ENCODE assay signal across 25 mouse cellular contexts in the genomic region with DNA sequence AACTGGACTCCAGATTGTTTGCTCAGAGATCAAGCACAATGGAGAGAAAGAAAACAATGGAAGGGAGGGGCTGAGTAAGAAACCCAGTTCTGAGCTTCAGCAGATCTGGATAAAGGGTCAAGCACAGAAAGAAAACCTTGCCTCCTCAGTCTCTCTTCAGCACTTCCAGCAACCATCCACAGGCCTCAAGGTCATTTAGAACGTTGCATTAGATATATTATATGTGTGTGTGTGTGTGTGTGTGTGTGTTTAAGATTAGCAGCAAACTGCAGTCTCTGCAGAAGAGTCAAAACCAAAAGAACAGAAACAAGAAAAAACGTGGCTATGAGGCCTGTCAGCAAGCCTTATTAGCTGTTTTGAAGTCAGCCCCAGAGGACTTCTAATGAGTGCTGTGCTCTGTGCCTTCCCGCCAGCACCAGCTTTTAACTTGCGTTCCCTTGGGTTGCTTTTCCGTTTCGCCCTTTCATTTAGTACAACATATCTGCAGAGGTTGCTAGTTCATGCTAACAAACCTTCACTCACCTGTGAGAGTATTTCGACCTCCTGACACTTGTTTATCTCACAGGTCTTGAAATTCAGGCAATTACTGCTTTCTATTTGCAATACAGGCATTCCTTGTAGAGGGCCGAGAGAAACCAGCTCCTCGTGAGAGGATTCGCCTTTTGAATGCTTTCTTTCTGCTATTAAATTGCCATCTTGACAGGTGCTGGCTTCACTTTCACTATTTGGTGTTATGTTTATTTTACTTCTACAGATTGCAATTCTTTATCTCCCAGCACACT.
DNase-seq lines count a peak whose midpoint lies in the region; ATAC-seq lines count a peak whose summit lies in the region.
"Had no signal": no experiment of that assay in that cellular context is flagged by ENCODE, and none has a peak within 500 bp of the region (broad histone marks: within the 10 kb centered on the region; RNA-seq: fewer than 3 reads in every experiment).

No protein-coding gene starts in this region.

- H3K36me3 ChIP-seq in embryonic facial prominence, embryonic 14.5 days (ENCODE audit: control insufficient read depth, insufficient read depth, low read length), result no peaks in the 10 kb centered on the region
- no peaks in the 10 kb centered on the region for H3K36me3 ChIP-seq in embryonic facial prominence, embryonic 10.5 days (replicated peaks)
- H3K36me3 ChIP-seq in midbrain, embryonic 13.5 days, result no peaks in the 10 kb centered on the region
- H3K36me3 ChIP-seq in midbrain, embryonic 10.5 days, result no peaks in the 10 kb centered on the region
- no peaks in the 10 kb centered on the region for H3K36me3 ChIP-seq in midbrain, embryonic 16.5 days (ENCODE audit: control insufficient read depth, insufficient read depth, low read length)
- H3K36me3 ChIP-seq: embryonic facial prominence, embryonic 15.5 days; heart, embryonic 15.5 days; kidney, embryonic 15.5 days; limb, embryonic 12.5 days; neural tube, embryonic 15.5 days had no signal

- no peak overlapping the region for H3K27ac ChIP-seq in embryonic facial prominence, embryonic 14.5 days (replicated peaks; ENCODE audit: low read depth, low read length)
- no peak overlapping the region for H3K27ac ChIP-seq in embryonic facial prominence, embryonic 10.5 days (replicated peaks)
- H3K27ac ChIP-seq in midbrain, embryonic 13.5 days, result peak overlapping the region; percentile 39; the same call in 1 of the 2 replicates
- no peak overlapping the region for H3K27ac ChIP-seq in midbrain, embryonic 10.5 days (replicated peaks)
- peak overlapping the region; percentile 60 for H3K27ac ChIP-seq in midbrain, embryonic 16.5 days (ENCODE audit: low read length)
- H3K27ac ChIP-seq: embryonic facial prominence, embryonic 15.5 days; heart, embryonic 15.5 days; kidney, embryonic 15.5 days; limb, embryonic 12.5 days; macrophage; neural tube, embryonic 15.5 days had no signal

- no peak overlapping the region for H3K9ac ChIP-seq in embryonic facial prominence, embryonic 14.5 days (ENCODE audit: low read depth, low read length)
- H3K9ac ChIP-seq in midbrain, embryonic 13.5 days (replicated peaks), result no peak overlapping the region
- H3K9ac ChIP-seq in midbrain, embryonic 16.5 days (ENCODE audit: low read depth, low read length), result no peak overlapping the region
- H3K9ac ChIP-seq: embryonic facial prominence, embryonic 15.5 days; forebrain, postnatal 0 days; heart, embryonic 15.5 days; kidney, embryonic 15.5 days; limb, embryonic 12.5 days; liver, postnatal 0 days; neural tube, embryonic 15.5 days had no signal

- no peaks in the 10 kb centered on the region for H3K27me3 ChIP-seq in embryonic facial prominence, embryonic 14.5 days (replicated peaks; ENCODE audit: control insufficient read depth, insufficient read depth, low read length)
- no peaks in the 10 kb centered on the region for H3K27me3 ChIP-seq in embryonic facial prominence, embryonic 10.5 days (replicated peaks; ENCODE audit: low read depth, poor library complexity, severe bottlenecking)
- H3K27me3 ChIP-seq in midbrain, embryonic 13.5 days, result no peaks in the 10 kb centered on the region
- no peaks in the 10 kb centered on the region for H3K27me3 ChIP-seq in midbrain, embryonic 10.5 days (ENCODE audit: low read depth, poor library complexity, severe bottlenecking)
- no peaks in the 10 kb centered on the region for H3K27me3 ChIP-seq in midbrain, embryonic 16.5 days (ENCODE audit: control insufficient read depth, insufficient read depth, low read depth, low read length)
- H3K27me3 ChIP-seq: embryonic facial prominence, embryonic 15.5 days; heart, embryonic 15.5 days; kidney, embryonic 15.5 days; limb, embryonic 12.5 days; neural tube, embryonic 15.5 days had no signal

- no peak overlapping the region for H3K4me3 ChIP-seq in embryonic facial prominence, embryonic 14.5 days (ENCODE audit: low read depth, low read length)
- no peak overlapping the region for H3K4me3 ChIP-seq in embryonic facial prominence, embryonic 10.5 days
- no peak overlapping the region for H3K4me3 ChIP-seq in midbrain, embryonic 13.5 days (replicated peaks)
- no peak overlapping the region for H3K4me3 ChIP-seq in midbrain, embryonic 10.5 days
- H3K4me3 ChIP-seq in midbrain, embryonic 16.5 days (ENCODE audit: low read depth, low read length), result no peak overlapping the region
- H3K4me3 ChIP-seq: embryonic facial prominence, embryonic 15.5 days; heart, embryonic 15.5 days; kidney, embryonic 15.5 days; limb, embryonic 12.5 days; neural tube, embryonic 15.5 days had no signal

- WGBS in embryonic facial prominence, embryonic 14.5 days, result 60% methylated on average over 10 of the region's 10 CpGs
- WGBS in embryonic facial prominence, embryonic 10.5 days, result 69% methylated on average over 10 of the region's 10 CpGs
- 64% methylated on average over 10 of the region's 10 CpGs for WGBS in midbrain, embryonic 13.5 days
- 74% methylated on average over 10 of the region's 10 CpGs for WGBS in midbrain, embryonic 10.5 days
- WGBS in midbrain, embryonic 16.5 days, result 56% methylated on average over 10 of the region's 10 CpGs

- DNase-seq in embryonic facial prominence, embryonic 14.5 days (ENCODE audit: low spot score), result peak; percentile 26
- no peak for DNase-seq in embryonic facial prominence, embryonic 10.5 days (ENCODE audit: low spot score)
- no peak for DNase-seq in midbrain, embryonic 10.5 days (ENCODE audit: low spot score)
- DNase-seq in spleen, adult 18-20 months, result no peak
- no peak for DNase-seq in natural killer cell, adult 2 months (ENCODE audit: low spot score in 2 of 2)
- DNase-seq: adrenal gland, postnatal 10 days; cerebellum, adult 8-10 months; forebrain, postnatal 0 days; gastrocnemius, postnatal 36 days; heart, postnatal 36 days; kidney, adult 11 months; kidney, postnatal 36 days; layer of hippocampus, postnatal 36 days; liver, postnatal 0 days had no signal

- no peaks in the 10 kb centered on the region for H3K9me3 ChIP-seq in embryonic facial prominence, embryonic 14.5 days (ENCODE audit: control insufficient read depth, low read length)
- no peaks in the 10 kb centered on the region for H3K9me3 ChIP-seq in embryonic facial prominence, embryonic 10.5 days
- H3K9me3 ChIP-seq in midbrain, embryonic 13.5 days, result no peaks in the 10 kb centered on the region
- no peaks in the 10 kb centered on the region for H3K9me3 ChIP-seq in midbrain, embryonic 10.5 days (replicated peaks)
- no peaks in the 10 kb centered on the region for H3K9me3 ChIP-seq in midbrain, embryonic 16.5 days (replicated peaks; ENCODE audit: control insufficient read depth, low read length, poor library complexity, severe bottlenecking)
- H3K9me3 ChIP-seq: embryonic facial prominence, embryonic 15.5 days; heart, embryonic 15.5 days; kidney, embryonic 15.5 days; limb, embryonic 12.5 days; neural tube, embryonic 15.5 days had no signal

- no peaks in the 10 kb centered on the region for H3K4me1 ChIP-seq in embryonic facial prominence, embryonic 14.5 days (ENCODE audit: control insufficient read depth, insufficient read depth, low read length)
- H3K4me1 ChIP-seq in embryonic facial prominence, embryonic 10.5 days, result no peaks in the 10 kb centered on the region
- 0 out of 2 replicates have a peak, but pooled peaks cover 3% of the 10 kb centered on the region for H3K4me1 ChIP-seq in midbrain, embryonic 13.5 days (replicated peaks)
- peaks cover 3% of the 10 kb centered on the region; the same call in 1 of the 2 replicates for H3K4me1 ChIP-seq in midbrain, embryonic 10.5 days
- peaks cover 3% of the 10 kb centered on the region for H3K4me1 ChIP-seq in midbrain, embryonic 16.5 days (ENCODE audit: control insufficient read depth, insufficient read depth, low read length)
- H3K4me1 ChIP-seq: embryonic facial prominence, embryonic 15.5 days; heart, embryonic 15.5 days; kidney, embryonic 15.5 days; limb, embryonic 12.5 days; neural tube, embryonic 15.5 days had no signal

- peak; percentile 60; the same call in 1 of the 2 replicates for ATAC-seq in embryonic facial prominence, embryonic 14.5 days (ENCODE audit: low read depth)
- ATAC-seq in midbrain, embryonic 13.5 days, result peak; percentile 67
- peak; percentile 85 for ATAC-seq in midbrain, embryonic 16.5 days
- ATAC-seq: CD4-positive, CD25-positive, alpha-beta regulatory T cell, adult 4 months; forebrain, postnatal 0 days; liver, postnatal 0 days; lung, postnatal 0 days had no signal

- no peak overlapping the region for H3K4me2 ChIP-seq in embryonic facial prominence, embryonic 14.5 days (ENCODE audit: low read depth, low read length)
- no peak overlapping the region for H3K4me2 ChIP-seq in midbrain, embryonic 13.5 days (replicated peaks)
- no peak overlapping the region for H3K4me2 ChIP-seq in midbrain, embryonic 16.5 days (ENCODE audit: low read length)
- H3K4me2 ChIP-seq: embryonic facial prominence, embryonic 15.5 days; heart, embryonic 15.5 days; kidney, embryonic 15.5 days; limb, embryonic 12.5 days; liver, embryonic 11.5 days; neural tube, embryonic 15.5 days had no signal

Comparison
In these comparisons a context has a peak if more than half of its experiments do, and no peak if none do; other contexts are left out.
1. H3K27ac ChIP-seq: peak in midbrain, embryonic 13.5 days (single experiment) and midbrain, embryonic 16.5 days (single experiment); none in embryonic facial prominence, embryonic 14.5 days (single experiment), embryonic facial prominence, embryonic 10.5 days (single experiment) and midbrain, embryonic 10.5 days (single experiment).
2. Peak in every context shown above with its lines, with median percentiles within 50 percentile points of each other: ATAC-seq.